Comparison of ENCODE assay signal across 9 mouse cellular contexts in the genomic region with DNA sequence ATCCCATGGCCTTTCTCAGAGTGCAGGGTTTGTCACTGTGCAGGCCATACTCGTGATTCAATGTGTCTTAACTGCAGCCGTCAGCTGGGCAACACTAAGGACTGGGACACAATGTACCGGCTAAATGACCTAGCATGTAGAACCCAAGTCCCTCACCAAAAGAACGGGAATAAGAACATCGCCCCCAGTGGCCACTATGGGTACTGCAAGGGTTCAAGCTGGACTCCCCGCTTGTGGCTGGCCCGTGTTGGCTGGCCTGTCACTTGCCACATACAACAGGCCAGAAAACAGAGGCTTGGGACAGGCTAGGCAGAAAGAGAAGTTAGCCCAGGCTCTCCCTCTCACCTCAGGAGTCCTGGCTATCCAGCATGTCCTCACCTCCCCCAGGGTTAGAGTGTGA.
A peak's percentile ranks its signal among the peaks of the same experiment; 100 is the strongest.
DNase-seq lines count a peak whose midpoint lies in the region; ATAC-seq and TF ChIP-seq lines count a peak whose summit lies in the region.
"Had no signal": no experiment of that assay in that cellular context is flagged by ENCODE, and none has a peak within 500 bp of the region (broad histone marks: within the 10 kb centered on the region; RNA-seq: fewer than 3 reads in every experiment).

No protein-coding gene starts in this region.

- no peak for TF ChIP-seq POLR2A in kidney, adult 2 months (IDR thresholded peaks at IDR 0.05; ENCODE audit: low read depth, low read length)
- no peak for TF ChIP-seq POLR2A in ES-Bruce4 (IDR thresholded peaks at IDR 0.05; ENCODE audit: insufficient read depth, low read length)

- no peak for TF ChIP-seq EP300 in ES-Bruce4 (IDR thresholded peaks at IDR 0.05; ENCODE audit: insufficient read depth, low read depth, low read length)

- intact Hi-C loops in heart, postnatal 25 days (cut with DNase I) = no loop called here

- peak; percentile 51 for DNase-seq in kidney, adult 2 months
- DNase-seq in adrenal gland, adult 8-10 months = peak; percentile 18
- peak; percentile 65 for DNase-seq in embryo, embryonic 10 days (ENCODE audit: low spot score)
- DNase-seq in lung, adult 18-20 months = peak; percentile 35 to 36
- DNase-seq in testis, postnatal 14 days (ENCODE audit: low spot score) = peak; percentile 73
- DNase-seq in heart, postnatal 25 days (ENCODE audit: low spot score) = no peak

- no peak for ATAC-seq in kidney, embryonic 16.5 days (ENCODE audit: low FRiP score, low TSS enrichment)

- H3K4me3 ChIP-seq in kidney, adult 2 months (ENCODE audit: insufficient read depth, low read depth, low read length) = no peak overlapping the region
- H3K4me3 ChIP-seq in kidney, embryonic 16.5 days (ENCODE audit: low read length) = no peak overlapping the region
- no peak overlapping the region for H3K4me3 ChIP-seq in ES-Bruce4 (ENCODE audit: low read depth, low read length)
- H3K4me3 ChIP-seq: embryonic facial prominence, embryonic 15.5 days had no signal

- H3K36me3 ChIP-seq in kidney, adult 2 months (ENCODE audit: control insufficient read depth, insufficient read depth, low read length) = no peaks in the 10 kb centered on the region
- no peaks in the 10 kb centered on the region for H3K36me3 ChIP-seq in kidney, embryonic 16.5 days (ENCODE audit: insufficient read depth, low read length)
- no peaks in the 10 kb centered on the region for H3K36me3 ChIP-seq in ES-Bruce4 (ENCODE audit: control insufficient read depth, insufficient read depth, low read length, poor library complexity, severe bottlenecking)
- H3K36me3 ChIP-seq: embryonic facial prominence, embryonic 15.5 days had no signal

- no peak overlapping the region for H3K9ac ChIP-seq in kidney, embryonic 16.5 days (replicated peaks; ENCODE audit: low read length)
- no peak overlapping the region for H3K9ac ChIP-seq in ES-Bruce4 (ENCODE audit: low read depth, poor library complexity, severe bottlenecking)
- H3K9ac ChIP-seq: embryonic facial prominence, embryonic 15.5 days had no signal

- no peak overlapping the region for H3K27ac ChIP-seq in kidney, adult 2 months (ENCODE audit: insufficient read depth, low read depth, low read length)
- H3K27ac ChIP-seq in kidney, embryonic 16.5 days (ENCODE audit: low read length) = no peak overlapping the region
- no peak overlapping the region for H3K27ac ChIP-seq in ES-Bruce4 (ENCODE audit: insufficient read depth, low read length)
- H3K27ac ChIP-seq: embryonic facial prominence, embryonic 15.5 days had no signal

- WGBS in kidney, adult 2 months = 42% methylated on average over 7 of the region's 7 CpGs
- WGBS in kidney, embryonic 16.5 days = 47% methylated on average over 7 of the region's 7 CpGs

- H3K27me3 ChIP-seq in kidney, adult 2 months (replicated peaks; ENCODE audit: control insufficient read depth, insufficient read depth, low read length) = no peaks in the 10 kb centered on the region
- H3K27me3 ChIP-seq in kidney, embryonic 16.5 days (ENCODE audit: insufficient read depth, low read length) = peaks cover 33% of the 10 kb centered on the region
- no peaks in the 10 kb centered on the region for H3K27me3 ChIP-seq in ES-Bruce4 (ENCODE audit: control insufficient read depth, insufficient read depth, low read length, poor library complexity, severe bottlenecking)

- no peak overlapping the region for H3K4me2 ChIP-seq in kidney, embryonic 16.5 days (replicated peaks; ENCODE audit: low read depth, low read length)
- H3K4me2 ChIP-seq: embryonic facial prominence, embryonic 15.5 days had no signal

- TF ChIP-seq CTCF in kidney, adult 2 months (conservative IDR thresholded peaks at IDR 0.05; ENCODE audit: insufficient read depth, insufficient read length, low read depth, low read length) = peak; percentile 68
- TF ChIP-seq CTCF in ES-Bruce4 (IDR thresholded peaks at IDR 0.05; ENCODE audit: low read depth, low read length) = peak; percentile 81

- no peaks in the 10 kb centered on the region for H3K4me1 ChIP-seq in kidney, adult 2 months (ENCODE audit: control insufficient read depth, insufficient read depth, low read length)
- peaks cover 9% of the 10 kb centered on the region for H3K4me1 ChIP-seq in kidney, embryonic 16.5 days (ENCODE audit: insufficient read depth, low read length)
- peaks cover 13% of the 10 kb centered on the region for H3K4me1 ChIP-seq in ES-Bruce4 (ENCODE audit: control insufficient read depth, insufficient read depth, low read length)

- no peaks in the 10 kb centered on the region for H3K9me3 ChIP-seq in kidney, embryonic 16.5 days (ENCODE audit: low read length)
- H3K9me3 ChIP-seq in ES-Bruce4 (replicated peaks; ENCODE audit: control insufficient read depth, insufficient read depth, low read length, poor library complexity, severe bottlenecking) = no peaks in the 10 kb centered on the region
- H3K9me3 ChIP-seq: embryonic facial prominence, embryonic 15.5 days had no signal
